Mouse (Mus musculus) limb, embryonic 11.5 days (tissue): ENCODE data around the gene Manba. TPM values are rescaled to one million over a fixed set of nuclear protein-coding genes. Genes with fewer than 3 reads are reported as not detected.
A peak's percentile ranks its signal among the peaks of the same experiment; 100 is the strongest.

ENCODE experiments used
- ATAC-seq: fragments of 200-750 bp; cut with Nextera tagmentation; 2 replicates; pipeline ENCODE4 v1.8.0; 2017; ENCODE audit warnings: low read depth; ENCODE audit not compliant: insufficient number of reproducible peaks, low FRiP score, low TSS enrichment
- DNase-seq: peaks from one replicate; pipeline ENCODE4 v3.0.0-alpha.2; 2015; ENCODE audit warnings: low spot score
- H3K27ac ChIP-seq: fragments of 300-500 bp; sonication (generic); replicated peaks from 2 replicates; pipeline ENCODE4 v1.5.1; 2014; ENCODE audit warnings: low read depth, mild to moderate bottlenecking, low read length
- H3K27me3 ChIP-seq: fragments of 300-500 bp; sonication (generic); 2 replicates; pipeline ENCODE4 v1.6.1; 2014; ENCODE audit warnings: mild to moderate bottlenecking, low read length, mixed read lengths; ENCODE audit not compliant: control insufficient read depth, insufficient read depth
- H3K36me3 ChIP-seq: fragments of 300-500 bp; sonication (generic); 2 replicates; pipeline ENCODE4 v1.6.1; 2014; ENCODE audit warnings: mild to moderate bottlenecking, low read length, moderate library complexity, mixed read lengths; ENCODE audit not compliant: control insufficient read depth, insufficient read depth
- H3K4me1 ChIP-seq: fragments of 300-500 bp; sonication (generic); 2 replicates; pipeline ENCODE4 v1.6.1; 2014; ENCODE audit warnings: low read length, mixed read lengths; ENCODE audit not compliant: control insufficient read depth, insufficient read depth
- H3K4me2 ChIP-seq: fragments of 300-500 bp; sonication (generic); 2 replicates; pipeline ENCODE4 v1.6.1; 2014; ENCODE audit warnings: low read depth, mild to moderate bottlenecking, moderate library complexity; ENCODE audit not compliant: severe bottlenecking
- H3K4me3 ChIP-seq: fragments of 300-500 bp; sonication (generic); 2 replicates; pipeline ENCODE4 v1.5.1; 2014; ENCODE audit warnings: low read depth, low read length
- H3K9ac ChIP-seq: fragments of 300-500 bp; sonication (generic); 2 replicates; pipeline ENCODE4 v1.6.1; 2014; ENCODE audit warnings: mild to moderate bottlenecking, low read length
- H3K9me3 ChIP-seq: fragments of 300-500 bp; sonication (generic); 2 replicates; pipeline ENCODE4 v1.6.1; 2016; ENCODE audit warnings: low read length; ENCODE audit not compliant: control insufficient read depth
- WGBS: fragments of 180-500 bp; shearing (Covaris S2); extraction: QIAGEN DNeasy Blood & Tissue Kit; methylation state at CpG from one replicate; pipeline ENCODE4 v1.1.7; 2014; 5-methylcytosine and 5-hydroxymethylcytosine counted together
- polyA plus RNA-seq: library from polyadenylated mRNA; unstranded; fragments of >200 nt; fragmentation: Nextera tagmentation; extraction: Ambion mirVana; gene quantifications from 2 replicates; pipeline ENCODE4 v1.2.1, GENCODE M21; 2014

The Manba gene
- polyA plus RNA-seq, 1 experiment from 2014 or later, result 4.1 TPM

GRCm38 (mm10) chr3:135440621-135441020, 44.8 kb upstream of the Manba start:
- 62% methylated on average over 10 of the region's 10 CpGs for WGBS
- ATAC-seq, result no peak
- Histone ChIP-seq H3K4me3 (peak overlapping the region; percentile 85), H3K36me3 (0 out of 2 replicates have a peak, but pooled peaks cover 2% of the 10 kb centered on the region), H3K9ac (peak overlapping the region; percentile 97), H3K27ac (no peak overlapping the region), H3K9me3 (no peaks in the 10 kb centered on the region), H3K27me3 (no peaks in the 10 kb centered on the region), H3K4me2 (peak overlapping the region; percentile 79), H3K4me1 (peaks cover 10% of the 10 kb centered on the region; the same call in 1 of the 2 replicates)
- no peak for DNase-seq

GRCm38 (mm10) chr3:135444930-135445329, 40.5 kb upstream of the Manba start:
- Histone ChIP-seq H3K4me1 (peaks cover 5% of the 10 kb centered on the region; the same call in 1 of the 2 replicates), H3K36me3 (0 out of 2 replicates have a peak, but pooled peaks cover 2% of the 10 kb centered on the region), H3K9me3 (no peaks in the 10 kb centered on the region), H3K4me3 (no peak overlapping the region), H3K4me2 (no peak overlapping the region), H3K27ac (no peak overlapping the region), H3K9ac (no peak overlapping the region), H3K27me3 (no peaks in the 10 kb centered on the region)
- DNase-seq, result no peak
- ATAC-seq, result no peak

GRCm38 (mm10) chr3:135458981-135459380, 26.4 kb upstream of the Manba start:
- Histone ChIP-seq H3K9ac (no peak overlapping the region), H3K4me3 (no peak overlapping the region), H3K27ac (no peak overlapping the region), H3K27me3 (no peaks in the 10 kb centered on the region), H3K4me2 (no peak overlapping the region), H3K36me3 (0 out of 2 replicates have a peak, but pooled peaks cover 3% of the 10 kb centered on the region), H3K4me1 (no peaks in the 10 kb centered on the region), H3K9me3 (no peaks in the 10 kb centered on the region)
- no peak for ATAC-seq
- DNase-seq, result no peak

DNA sequence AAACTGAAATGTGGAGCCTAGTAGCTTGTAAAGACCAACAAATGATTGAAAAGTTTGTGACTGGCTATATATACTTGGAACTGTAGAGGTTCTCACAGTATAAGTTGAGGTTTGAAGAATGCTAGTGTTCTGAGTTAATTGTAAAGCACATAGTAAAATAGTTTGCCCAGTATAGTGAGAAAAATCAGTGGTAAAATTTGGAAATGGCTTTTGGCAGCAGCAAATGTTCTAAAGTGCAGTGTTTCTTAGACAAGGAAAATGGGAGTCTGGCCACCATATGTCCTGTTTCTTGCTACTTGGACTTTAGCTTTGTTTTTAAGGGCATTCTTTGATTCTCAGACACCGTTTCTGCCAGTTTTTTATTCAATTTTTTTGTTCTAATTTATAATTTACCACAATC, 17.0 kb upstream of the Manba start:
- Histone ChIP-seq H3K9ac (no peak overlapping the region), H3K4me2 (no peak overlapping the region), H3K27me3 (no peaks in the 10 kb centered on the region), H3K9me3 (no peaks in the 10 kb centered on the region), H3K4me3 (no peak overlapping the region), H3K36me3 (peaks cover 2% of the 10 kb centered on the region; the same call in 1 of the 2 replicates), H3K27ac (no peak overlapping the region), H3K4me1 (no peaks in the 10 kb centered on the region)
- DNase-seq, result no peak
- no peak for ATAC-seq
- WGBS, result 80% methylated on average over 1 of the region's 1 CpGs

- no peak for ATAC-seq
- WGBS, result 64% methylated on average over 3 of the region's 3 CpGs
Observed at GRCm38 (mm10) chr3:135469146-135469545, 16.3 kb upstream of the Manba start.

GRCm38 (mm10) chr3:135469974-135470373, 15.4 kb upstream of the Manba start:
- no peak overlapping the region for H3K9ac ChIP-seq
- WGBS, result 49% methylated on average over 4 of the region's 4 CpGs
- no peaks in the 10 kb centered on the region for H3K4me1 ChIP-seq
- no peak overlapping the region for H3K27ac ChIP-seq
- no peak for DNase-seq
- no peak overlapping the region for H3K4me2 ChIP-seq
- ATAC-seq, result no peak
- no peak overlapping the region for H3K4me3 ChIP-seq
- H3K36me3 ChIP-seq, result peaks cover 2% of the 10 kb centered on the region; the same call in 1 of the 2 replicates
- no peaks in the 10 kb centered on the region for H3K27me3 ChIP-seq
- no peaks in the 10 kb centered on the region for H3K9me3 ChIP-seq

More at GRCm38 (mm10) chr3:135469146-135469545, 16.3 kb upstream of the Manba start:
- peaks cover 2% of the 10 kb centered on the region; the same call in 1 of the 2 replicates for H3K36me3 ChIP-seq
- no peak overlapping the region for H3K4me2 ChIP-seq
- H3K4me3 ChIP-seq, result no peak overlapping the region
- no peaks in the 10 kb centered on the region for H3K9me3 ChIP-seq
- H3K4me1 ChIP-seq, result no peaks in the 10 kb centered on the region
- H3K9ac ChIP-seq, result no peak overlapping the region
- no peak for DNase-seq
- no peaks in the 10 kb centered on the region for H3K27me3 ChIP-seq
- H3K27ac ChIP-seq, result no peak overlapping the region

DNA sequence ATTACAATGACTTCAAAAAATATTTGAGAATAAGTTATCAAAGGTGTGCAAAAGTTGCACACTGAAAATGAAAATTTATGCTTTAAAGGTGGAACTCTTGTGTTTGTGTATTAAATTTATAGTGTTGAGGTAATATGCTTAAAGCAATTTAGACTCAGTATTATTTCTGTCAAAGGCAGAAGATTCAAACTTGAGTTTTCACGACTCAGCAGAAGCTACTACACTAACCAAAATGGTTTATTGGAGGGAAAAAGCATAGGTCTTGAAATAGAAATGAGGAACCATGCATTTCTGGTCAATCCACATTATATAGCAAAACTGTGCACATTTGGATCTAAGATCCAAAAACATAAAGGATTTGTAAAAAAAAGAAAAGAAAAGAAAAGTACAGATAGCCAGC, 14.6 kb upstream of the Manba start:
- Histone ChIP-seq H3K27me3 (no peaks in the 10 kb centered on the region), H3K9me3 (no peaks in the 10 kb centered on the region), H3K4me3 (no peak overlapping the region), H3K27ac (no peak overlapping the region), H3K4me2 (no peak overlapping the region), H3K9ac (no peak overlapping the region), H3K36me3 (peaks cover 2% of the 10 kb centered on the region; the same call in 1 of the 2 replicates), H3K4me1 (no peaks in the 10 kb centered on the region)
- 88% methylated on average over 1 of the region's 1 CpGs for WGBS
- ATAC-seq (no peak), DNase-seq (no peak)

DNA sequence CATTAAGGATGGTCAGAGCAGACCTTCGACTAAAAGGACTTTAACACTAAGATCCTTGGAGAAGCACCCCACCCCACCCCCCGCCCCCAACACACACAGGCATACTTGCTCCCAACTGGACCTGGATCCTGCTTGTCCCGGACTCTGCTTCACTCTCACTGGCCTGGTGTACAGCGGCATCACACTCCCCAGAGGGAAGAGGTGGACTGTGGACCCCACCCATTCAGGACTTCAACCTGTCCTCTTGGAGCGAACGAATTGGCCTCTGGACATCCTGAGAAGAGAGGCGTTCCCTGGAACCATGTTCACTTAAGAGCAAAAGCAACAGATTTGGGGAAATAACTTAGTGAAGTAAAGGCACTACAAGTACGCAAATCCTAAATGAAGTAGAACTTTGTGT, 10.4 kb upstream of the Manba start:
- WGBS, result 87% methylated on average over 8 of the region's 8 CpGs
- Histone ChIP-seq H3K9ac (no peak overlapping the region), H3K4me2 (no peak overlapping the region), H3K4me3 (no peak overlapping the region), H3K9me3 (no peaks in the 10 kb centered on the region), H3K4me1 (no peaks in the 10 kb centered on the region), H3K27me3 (no peaks in the 10 kb centered on the region), H3K27ac (no peak overlapping the region), H3K36me3 (no peaks in the 10 kb centered on the region)
- no peak for ATAC-seq
- no peak for DNase-seq

DNA sequence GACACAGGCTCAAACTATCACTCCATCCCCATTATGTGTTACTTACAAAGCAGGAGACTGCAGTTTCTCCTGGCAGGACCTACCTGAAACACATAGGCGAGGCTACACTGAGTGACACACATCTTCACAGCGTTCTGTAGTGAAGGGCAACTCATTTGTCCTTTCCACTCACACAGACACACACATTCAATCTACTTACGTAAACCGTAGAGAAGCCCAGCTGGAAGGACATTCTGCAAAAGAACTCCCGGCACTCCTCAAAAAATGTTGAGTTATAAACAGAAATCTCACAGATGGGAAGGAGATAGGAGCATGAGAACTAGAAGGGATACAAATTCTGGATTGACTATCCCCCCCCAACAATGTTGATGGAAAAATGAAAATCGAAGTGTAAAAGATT, 9.1 kb upstream of the Manba start:
- no peaks in the 10 kb centered on the region for H3K36me3 ChIP-seq
- ATAC-seq (no peak), DNase-seq (no peak)
- no peaks in the 10 kb centered on the region for H3K4me1 ChIP-seq
- H3K9ac ChIP-seq, result no peak overlapping the region
- 80% methylated on average over 6 of the region's 6 CpGs for WGBS
- H3K27me3 ChIP-seq, result no peaks in the 10 kb centered on the region
- no peaks in the 10 kb centered on the region for H3K9me3 ChIP-seq
- H3K4me2 ChIP-seq, result no peak overlapping the region
- no peak overlapping the region for H3K4me3 ChIP-seq
- H3K27ac ChIP-seq, result no peak overlapping the region
